35 mouse cellular contexts compared by ENCODE assay signal in genomic region chr12:45946918-45947317, GRCm38 (mm10).
"Had no signal": no experiment of that assay in that cellular context is flagged by ENCODE, and none has a peak within 500 bp of the region (broad histone marks: within the 10 kb centered on the region; RNA-seq: fewer than 3 reads in every experiment).

No protein-coding gene starts in this region.

- H3K36me3 ChIP-seq: heart, embryonic 10.5 days; heart, embryonic 12.5 days; heart, embryonic 13.5 days; heart, embryonic 15.5 days; hindbrain, embryonic 10.5 days; hindbrain, embryonic 12.5 days; hindbrain, embryonic 13.5 days; hindbrain, embryonic 15.5 days; intestine, embryonic 15.5 days; kidney, embryonic 15.5 days had no signal

- H3K9me3 ChIP-seq: heart, embryonic 10.5 days; heart, embryonic 12.5 days; heart, embryonic 13.5 days; heart, embryonic 15.5 days; hindbrain, embryonic 10.5 days; hindbrain, embryonic 12.5 days; hindbrain, embryonic 13.5 days; hindbrain, embryonic 15.5 days; intestine, embryonic 15.5 days; kidney, embryonic 15.5 days had no signal

- H3K4me2 ChIP-seq: heart, embryonic 11.5 days; heart, embryonic 12.5 days; heart, embryonic 13.5 days; heart, embryonic 15.5 days; hindbrain, embryonic 12.5 days; hindbrain, embryonic 13.5 days; hindbrain, embryonic 14.5 days; hindbrain, embryonic 15.5 days; intestine, embryonic 15.5 days; kidney, embryonic 15.5 days had no signal

- H3K9ac ChIP-seq: heart, embryonic 12.5 days; heart, embryonic 13.5 days; heart, embryonic 15.5 days; hindbrain, embryonic 12.5 days; hindbrain, embryonic 13.5 days; hindbrain, embryonic 14.5 days; hindbrain, embryonic 15.5 days; intestine, embryonic 15.5 days; kidney, embryonic 15.5 days had no signal

- ATAC-seq: hindbrain, embryonic 16.5 days; hindbrain, postnatal 0 days; inflammation-experienced regulatory T-cells, adult 6 months; intestine, embryonic 15.5 days; intestine, embryonic 16.5 days; intestine, postnatal 0 days had no signal

- H3K4me1 ChIP-seq: heart, embryonic 10.5 days; heart, embryonic 12.5 days; heart, embryonic 13.5 days; heart, embryonic 15.5 days; hindbrain, embryonic 10.5 days; hindbrain, embryonic 12.5 days; hindbrain, embryonic 13.5 days; hindbrain, embryonic 15.5 days; intestine, embryonic 15.5 days; kidney, embryonic 15.5 days had no signal

- H3K27ac ChIP-seq: heart, adult 2 months; heart, embryonic 10.5 days; heart, embryonic 13.5 days; heart, embryonic 15.5 days; hindbrain, embryonic 10.5 days; hindbrain, embryonic 12.5 days; hindbrain, embryonic 13.5 days; hindbrain, embryonic 14.5 days; hindbrain, embryonic 15.5 days; hindbrain, postnatal 0 days; intestine, embryonic 15.5 days; kidney, embryonic 15.5 days; kidney, postnatal 0 days; layer of hippocampus, adult 2 months had no signal

- H3K4me3 ChIP-seq: heart, adult 2 months; heart, embryonic 10.5 days; heart, embryonic 12.5 days; heart, embryonic 13.5 days; heart, embryonic 15.5 days; hindbrain, embryonic 10.5 days; hindbrain, embryonic 12.5 days; hindbrain, embryonic 13.5 days; hindbrain, embryonic 15.5 days; intestine, embryonic 15.5 days; kidney, embryonic 15.5 days; layer of hippocampus, adult 2 months had no signal

- H3K27me3 ChIP-seq: heart, embryonic 12.5 days; heart, embryonic 13.5 days; heart, embryonic 15.5 days; hindbrain, embryonic 12.5 days; hindbrain, embryonic 13.5 days; hindbrain, embryonic 15.5 days; intestine, embryonic 15.5 days; kidney, embryonic 15.5 days had no signal

- DNase-seq: heart, adult 2 months; heart, postnatal 10 days; heart, postnatal 14 days; heart, postnatal 36 days; heart, postnatal 4 days; kidney, adult 11 months; kidney, adult 18-20 months; kidney, adult 2 months; kidney, adult 8-10 months; kidney, adult 9 months; kidney, postnatal 10 days; kidney, postnatal 14 days; kidney, postnatal 25 days; kidney, postnatal 36 days; kidney, postnatal 4 days; layer of hippocampus, adult 9-11 months had no signal
